Mouse (Mus musculus) gastrocnemius, adult 8-10 months (tissue): ENCODE results near the gene Sesn2. TPM values are rescaled to one million over a fixed set of nuclear protein-coding genes. Genes with fewer than 3 reads are reported as not detected.
"Not testable (repeated sequence)": the region's sequence is repeated elsewhere in the genome, so short reads cannot be mapped to it uniquely, and the experiment has no call there.

Experiments used
- DNase-seq, 2 experiments: peaks; one replicate each; pipeline ENCODE4 v3.0.0; 2022; ENCODE audit warnings: low spot score in 2 of 2
- total RNA-seq, 4 experiments: library from RNA; stranded (reverse); gene quantifications; 2 replicates each; pipeline ENCODE4 v1.2.4; 2022

Gene Sesn2
- 1 to 10 TPM; 2.1 to 2.5 (median 2.2) TPM for total RNA-seq

GRCm38 (mm10) chr4:132510352-132510798 lies at the start of gene Sesn2:
Sesn2 (minus strand) TSS chr4:132510501.
- peak; percentile 98 for DNase-seq

DNA sequence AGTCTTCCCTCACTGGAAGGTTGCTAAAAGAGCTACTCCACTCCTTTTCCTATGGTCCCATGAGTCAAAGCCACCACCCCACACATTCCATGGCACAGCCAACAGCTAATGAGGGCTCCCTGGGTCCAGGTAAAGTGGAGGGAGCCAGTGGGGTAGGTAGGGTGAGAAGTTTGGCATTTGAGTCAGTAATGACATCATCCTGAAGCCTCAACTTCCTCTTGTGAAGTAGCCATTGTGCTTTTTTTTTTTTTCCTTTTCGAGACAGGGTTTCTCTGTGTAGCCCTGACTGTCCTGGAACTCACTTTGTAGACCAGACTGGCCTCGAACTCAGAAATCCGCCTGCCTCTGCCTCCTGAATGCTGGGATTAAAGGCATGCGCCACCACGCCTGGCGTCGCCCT lies 45.2 kb upstream of the Sesn2 start:
- not testable (repeated sequence) for DNase-seq

DNA sequence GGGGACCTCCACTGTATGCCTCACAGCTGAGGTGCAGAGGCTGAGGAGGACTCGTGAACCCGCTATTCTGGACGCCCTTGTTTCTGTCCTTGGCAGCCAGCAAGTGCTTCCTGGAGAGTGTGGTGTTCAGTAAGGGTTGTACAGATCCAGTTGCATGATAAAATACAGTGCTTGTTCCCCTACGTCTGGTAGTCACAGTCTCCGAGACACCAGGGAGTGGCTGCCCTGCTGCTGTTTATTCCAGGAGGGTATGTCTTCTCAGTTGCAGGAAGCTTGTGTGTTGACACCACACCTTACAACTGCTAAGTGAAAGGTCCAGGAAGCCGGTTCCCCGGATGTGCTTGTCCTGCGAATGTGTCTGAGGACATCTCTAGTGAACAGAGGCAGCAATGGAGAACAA lies 44.4 kb upstream of the Sesn2 start:
- no peak for DNase-seq

- DNase-seq: no peak
These were observed 43.9 kb upstream of the Sesn2 start for GRCm38 (mm10) chr4:132554221-132554620.

DNA sequence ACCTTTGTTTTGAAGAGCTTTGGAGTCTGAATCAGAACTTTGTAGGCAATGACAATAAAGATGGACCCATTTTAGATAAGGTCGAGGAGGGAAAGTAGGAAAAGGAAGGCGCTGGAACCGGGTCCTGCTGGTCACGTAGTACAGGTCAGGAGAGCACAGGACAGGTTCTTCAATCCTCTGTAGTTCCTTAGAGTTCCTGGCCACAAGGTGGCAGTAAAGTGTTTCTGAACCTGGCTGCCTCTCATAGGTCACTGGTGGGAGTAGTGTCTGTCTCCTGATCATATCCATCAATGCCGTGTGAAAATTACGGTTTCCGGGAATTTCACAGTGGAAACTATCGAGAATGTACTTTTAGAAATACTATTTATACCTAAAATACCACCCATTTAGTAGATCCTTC lies 35.5 kb upstream of the Sesn2 start:
- DNase-seq: peak; percentile 38 to 39

DNA sequence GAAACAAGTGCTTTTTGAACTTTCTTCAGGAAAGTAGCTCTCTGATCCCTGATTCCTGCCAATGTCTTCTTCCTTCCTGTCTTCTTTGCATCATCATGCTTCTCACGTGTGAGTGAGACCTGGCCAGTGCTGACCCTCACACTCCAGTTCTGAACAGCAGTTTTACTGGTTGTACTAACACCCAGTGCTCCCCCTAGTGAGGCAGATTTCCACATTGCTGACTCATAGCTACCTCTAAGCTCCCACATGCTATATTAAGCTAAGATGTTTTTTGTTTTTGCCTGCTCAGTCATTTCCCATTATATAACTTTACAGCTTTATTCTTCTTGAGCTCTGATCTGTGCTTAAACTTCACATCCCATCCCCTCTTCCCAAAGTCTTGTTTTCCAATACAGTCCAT lies 32.4 kb upstream of the Sesn2 start:
- DNase-seq: no peak

GRCm38 (mm10) chr4:132541413-132541812 lies 31.1 kb upstream of the Sesn2 start:
- DNase-seq: no peak

- no peak for DNase-seq
These were observed 29.2 kb upstream of the Sesn2 start for GRCm38 (mm10) chr4:132539481-132539880.

DNA sequence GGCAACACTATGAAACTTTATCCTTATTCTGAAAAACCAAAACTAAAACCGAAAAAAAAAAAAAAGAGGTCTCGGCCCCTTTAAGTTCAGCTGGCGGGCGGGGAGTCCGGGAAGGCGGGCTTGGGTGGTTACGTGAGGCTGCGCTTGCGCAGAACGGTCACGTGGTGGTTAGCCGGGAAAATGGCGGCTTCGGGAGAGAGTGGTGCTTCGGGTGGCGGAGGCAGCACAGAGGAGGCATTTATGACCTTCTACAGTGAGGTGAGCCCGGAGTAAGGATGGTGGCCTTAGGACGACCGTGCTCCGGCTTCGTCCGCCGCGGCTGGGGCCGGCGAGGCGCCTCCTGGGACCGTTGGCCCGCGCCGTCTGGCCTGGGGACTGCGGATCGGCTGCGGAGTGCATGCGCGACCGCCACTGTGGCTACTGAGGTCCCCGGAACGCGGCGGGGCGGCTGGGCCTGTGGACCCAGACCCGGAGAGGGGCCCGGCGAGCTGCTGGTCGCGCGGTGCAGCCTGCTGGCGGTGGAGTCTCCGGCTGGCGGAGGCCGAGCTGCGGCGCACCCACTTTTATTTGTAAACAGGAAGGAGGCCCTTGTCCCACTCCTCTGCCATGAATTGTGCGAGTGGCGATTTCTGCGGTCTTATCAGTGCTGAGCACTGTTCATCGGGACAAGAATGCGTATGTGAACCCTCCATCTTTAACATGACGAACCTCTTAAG lies 25.3 kb upstream of the Sesn2 start, which contains the start of gene Dnajc8:
Gene Dnajc8 (plus strand): TSS at position 145 of the 716 bp plus-strand sequence.
- DNase-seq: peak; percentile 85 to 91

GRCm38 (mm10) chr4:132532981-132533916 lies 22.9 kb upstream of the Sesn2 start, which contains the start of gene Atpif1:
Atpif1 (minus strand) TSS chr4:132533659.
- peak; percentile 63 to 79 for DNase-seq

- no peak for DNase-seq
These were observed 22.2 kb upstream of the Sesn2 start for GRCm38 (mm10) chr4:132532496-132532895.

DNA sequence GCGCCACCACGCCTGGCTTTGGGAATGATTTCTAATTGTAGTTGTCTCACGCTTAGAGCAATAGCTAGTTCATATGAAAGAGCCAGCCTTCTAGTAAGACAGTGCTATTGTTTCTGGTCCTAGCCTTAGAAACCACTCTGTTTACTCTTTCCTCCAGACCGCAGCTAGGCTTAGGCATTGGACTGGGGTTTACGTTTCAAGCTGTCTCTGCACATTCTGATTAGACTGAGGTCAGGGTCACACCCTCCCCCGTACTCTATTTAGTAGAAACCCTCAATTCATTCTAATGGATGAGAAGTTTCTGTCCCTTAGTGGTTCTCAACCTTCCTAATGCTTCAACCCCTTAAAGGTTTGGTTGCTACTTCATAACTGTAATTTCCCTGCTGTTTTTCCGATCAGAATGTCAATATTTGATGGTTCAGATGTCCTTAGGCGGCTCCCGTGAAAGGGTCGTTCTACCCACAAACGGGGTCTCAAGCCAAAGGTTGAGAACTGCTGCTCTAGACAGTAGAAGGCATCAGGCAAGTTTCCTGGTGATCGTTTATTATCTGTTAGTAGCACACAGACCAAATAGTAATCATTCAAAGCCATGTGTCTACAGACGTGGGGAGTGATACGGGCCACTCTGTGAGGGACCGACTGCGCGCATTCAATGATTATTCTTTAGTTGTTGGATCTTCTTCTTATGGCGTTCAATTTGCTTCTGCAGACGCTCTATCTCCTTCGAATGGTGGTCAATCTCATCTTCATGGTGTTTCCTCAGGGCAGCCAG lies 19.9 kb upstream of the Sesn2 start:
- no peak for DNase-seq

DNA sequence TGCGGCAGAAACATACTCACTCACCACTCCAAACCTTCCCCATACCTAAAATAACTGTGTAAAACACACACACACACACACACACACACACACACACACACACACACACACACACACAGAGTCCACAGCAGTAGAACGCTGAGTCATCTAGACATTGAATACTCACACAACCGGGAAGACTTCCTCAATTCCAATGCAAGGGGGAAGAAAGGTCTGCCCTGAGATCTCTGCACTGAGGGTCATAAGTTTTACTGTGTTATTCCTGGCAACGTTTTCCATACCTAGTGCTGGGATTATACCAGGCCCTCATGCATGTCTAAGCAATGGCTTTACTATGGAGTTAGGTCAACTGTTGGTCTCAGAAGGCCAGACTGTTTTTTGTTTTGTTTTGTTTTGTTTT lies 19.0 kb upstream of the Sesn2 start:
- DNase-seq: no peak

DNA sequence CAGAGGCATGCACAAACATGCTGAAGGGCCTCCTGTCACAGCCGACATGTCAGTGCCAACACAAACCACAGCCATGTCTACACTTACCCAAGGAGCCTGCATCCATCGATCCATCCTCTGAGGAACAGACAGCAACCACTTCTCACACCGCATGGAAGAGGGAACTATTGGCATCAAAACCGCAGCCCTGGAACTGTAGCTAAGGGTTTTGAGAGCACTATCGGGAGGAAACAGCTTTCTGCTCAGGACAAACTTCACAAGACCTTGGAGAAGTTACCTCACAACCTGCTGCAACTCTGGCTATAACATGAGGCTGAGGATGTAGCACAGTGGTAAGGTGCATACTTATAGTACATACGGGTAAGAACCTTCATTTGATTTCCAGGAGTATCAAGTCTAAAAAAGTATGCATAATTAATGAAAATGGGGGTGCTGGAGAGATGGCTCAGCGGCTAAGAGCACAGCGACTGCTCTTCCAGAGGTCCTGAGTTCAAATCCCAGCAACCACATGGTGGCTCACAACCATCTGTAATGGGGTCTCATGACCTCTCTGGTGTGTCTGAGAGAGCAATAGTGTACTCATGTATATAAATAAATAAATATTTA lies 17.7 kb upstream of the Sesn2 start:
- DNase-seq: no peak

DNA sequence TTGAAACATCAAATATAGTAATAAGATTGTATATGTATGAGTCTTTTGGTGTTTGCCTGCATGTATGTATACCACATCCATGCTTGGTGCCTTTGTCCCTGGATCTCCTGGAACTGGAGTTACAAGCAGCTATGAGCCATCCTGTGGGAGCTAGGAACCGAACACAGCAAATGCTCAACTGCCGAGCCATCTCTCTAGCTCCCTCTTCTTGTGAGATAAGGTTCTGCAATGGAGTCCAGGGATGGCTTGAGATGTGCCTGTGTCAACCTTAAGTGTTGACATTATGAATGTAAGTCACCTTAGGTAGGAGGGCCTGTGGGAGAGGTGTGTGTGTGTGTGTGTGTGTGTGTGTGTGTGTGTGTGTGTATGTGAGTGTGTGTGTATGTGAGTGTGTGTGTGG lies 16.4 kb upstream of the Sesn2 start:
- no peak for DNase-seq

- DNase-seq: no peak
These were observed 14.5 kb upstream of the Sesn2 start for GRCm38 (mm10) chr4:132524808-132525207.

GRCm38 (mm10) chr4:132524321-132524741 lies 14.0 kb upstream of the Sesn2 start:
- DNase-seq: no peak

DNA sequence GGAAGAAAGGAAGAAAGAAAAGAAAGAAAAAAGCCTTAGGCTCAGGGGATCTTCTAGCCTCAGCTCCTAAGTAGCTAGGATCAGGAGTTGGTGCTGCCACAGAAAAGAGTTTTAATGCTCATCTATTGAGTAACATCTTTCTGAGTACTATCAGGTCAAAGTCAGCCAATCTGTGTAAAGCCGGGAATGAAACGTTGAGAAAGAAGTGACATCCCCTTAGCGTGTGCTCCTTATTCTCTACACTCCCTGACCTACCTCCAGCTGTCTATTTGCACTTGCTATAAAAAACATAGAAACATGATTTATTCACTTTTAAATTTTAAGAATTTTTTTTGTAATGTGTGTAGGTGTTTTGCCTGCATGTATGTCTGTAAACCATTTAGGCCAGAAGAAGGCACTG lies 8.9 kb upstream of the Sesn2 start:
- no peak for DNase-seq

DNA sequence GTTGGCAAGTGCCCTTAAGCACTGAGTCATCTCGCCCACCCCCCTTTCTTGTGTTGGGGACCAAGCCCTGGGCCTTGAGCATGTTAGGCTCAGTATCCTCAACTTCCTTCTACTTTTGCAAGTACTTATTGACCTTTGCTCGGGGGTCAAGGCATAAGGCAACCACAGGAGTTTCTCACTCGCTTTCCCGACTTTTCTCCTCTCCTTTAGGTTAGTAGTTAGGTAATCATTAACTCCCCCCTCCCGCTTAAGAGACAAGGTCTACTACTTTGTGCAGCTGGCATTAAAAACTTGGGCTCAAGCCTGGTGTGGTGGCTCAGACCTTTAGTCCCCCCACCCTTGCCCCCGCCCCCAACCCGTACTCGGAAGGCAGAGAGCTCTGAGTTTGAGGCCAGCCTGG lies 7.8 kb upstream of the Sesn2 start:
- DNase-seq: no peak

DNA sequence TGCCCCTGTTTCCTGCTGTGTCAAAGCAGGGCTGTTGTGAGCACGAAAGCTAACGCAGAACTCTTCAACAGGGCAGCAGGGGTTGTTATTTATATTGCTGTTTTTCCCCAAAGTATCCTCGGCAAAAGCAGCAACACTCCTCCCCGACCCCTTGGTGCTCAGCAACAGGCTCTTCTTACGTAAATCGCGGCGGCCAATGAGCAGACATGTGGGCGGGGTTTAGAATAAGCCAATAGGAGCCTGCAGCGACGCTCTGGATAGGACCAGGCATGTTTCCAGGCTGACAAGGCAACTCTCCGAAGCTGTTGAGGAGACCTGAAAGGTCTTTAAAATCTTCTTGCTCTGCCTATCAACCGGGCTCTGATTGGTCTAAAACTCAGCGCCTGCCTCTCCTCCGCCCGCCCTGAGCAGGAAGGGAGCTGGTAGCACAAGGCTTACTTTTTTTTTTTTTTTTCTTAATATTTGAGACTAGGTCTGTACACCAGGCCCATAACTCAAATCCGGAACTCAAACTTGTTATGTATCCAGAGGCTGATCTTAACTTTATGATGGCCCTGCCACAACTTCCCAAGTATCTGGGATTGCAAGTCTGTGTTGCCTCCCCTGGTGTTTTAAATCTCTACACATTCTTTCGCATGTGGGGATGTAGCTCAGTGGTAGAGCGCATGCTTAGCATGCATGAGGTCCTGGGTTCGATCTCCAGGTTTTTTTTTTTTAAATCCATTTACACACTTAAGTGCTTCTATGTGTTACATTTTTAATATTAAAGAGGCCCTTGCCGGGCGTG lies 5.3 kb upstream of the Sesn2 start:
- DNase-seq: peak; percentile 87 to 92
